Mouse (Mus musculus) MN1 (cell line): ENCODE results near the gene Kmt2d.

Experiments
- DNase-seq: peaks from one replicate; pipeline ENCODE4 v3.0.0-alpha.2; 2016; ENCODE audit warnings: low spot score

Kmt2d gene

GRCm38 (mm10) chr15:98887526-98887925 is 16.5 kb upstream of the Kmt2d start:
- no peak for DNase-seq

- no peak for DNase-seq
These were observed 15.8 kb upstream of the Kmt2d start for GRCm38 (mm10) chr15:98886667-98887387.

GRCm38 (mm10) chr15:98884106-98884505 is 13.1 kb upstream of the Kmt2d start:
- DNase-seq: no peak

- DNase-seq: no peak
These were observed 12.7 kb upstream of the Kmt2d start for GRCm38 (mm10) chr15:98883661-98884060.

- no peak for DNase-seq
These were observed 10.6 kb upstream of the Kmt2d start for GRCm38 (mm10) chr15:98881656-98882008.

GRCm38 (mm10) chr15:98880978-98881655 is 10.1 kb upstream of the Kmt2d start:
- peak; percentile 99 for DNase-seq

DNA sequence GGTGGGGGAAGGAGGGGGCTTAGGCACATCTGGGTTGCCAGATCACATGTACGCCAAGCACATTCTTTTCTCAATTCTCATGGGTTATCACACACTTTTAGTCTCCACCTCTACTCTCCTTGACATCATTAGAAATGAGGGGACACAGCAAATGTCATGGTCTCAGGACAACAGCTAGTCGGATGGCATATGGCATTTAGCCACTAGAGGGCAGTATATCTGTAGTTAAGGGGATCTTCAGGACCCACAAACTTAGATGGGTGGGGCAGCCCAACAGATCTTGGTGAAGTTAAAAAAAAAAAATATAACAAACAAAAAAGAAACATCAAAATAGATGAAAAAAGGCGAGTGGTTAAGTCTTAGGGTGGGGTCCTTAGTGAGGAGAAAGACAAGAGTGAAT is 6.3 kb upstream of the Kmt2d start:
- DNase-seq: peak; percentile 90

GRCm38 (mm10) chr15:98871916-98872888 is 1.2 kb upstream of the Kmt2d start:
- peak; percentile 98 for DNase-seq

GRCm38 (mm10) chr15:98870179-98871069 is 580 bp downstream of the Kmt2d start:
- DNase-seq: peak; percentile 63

DNA sequence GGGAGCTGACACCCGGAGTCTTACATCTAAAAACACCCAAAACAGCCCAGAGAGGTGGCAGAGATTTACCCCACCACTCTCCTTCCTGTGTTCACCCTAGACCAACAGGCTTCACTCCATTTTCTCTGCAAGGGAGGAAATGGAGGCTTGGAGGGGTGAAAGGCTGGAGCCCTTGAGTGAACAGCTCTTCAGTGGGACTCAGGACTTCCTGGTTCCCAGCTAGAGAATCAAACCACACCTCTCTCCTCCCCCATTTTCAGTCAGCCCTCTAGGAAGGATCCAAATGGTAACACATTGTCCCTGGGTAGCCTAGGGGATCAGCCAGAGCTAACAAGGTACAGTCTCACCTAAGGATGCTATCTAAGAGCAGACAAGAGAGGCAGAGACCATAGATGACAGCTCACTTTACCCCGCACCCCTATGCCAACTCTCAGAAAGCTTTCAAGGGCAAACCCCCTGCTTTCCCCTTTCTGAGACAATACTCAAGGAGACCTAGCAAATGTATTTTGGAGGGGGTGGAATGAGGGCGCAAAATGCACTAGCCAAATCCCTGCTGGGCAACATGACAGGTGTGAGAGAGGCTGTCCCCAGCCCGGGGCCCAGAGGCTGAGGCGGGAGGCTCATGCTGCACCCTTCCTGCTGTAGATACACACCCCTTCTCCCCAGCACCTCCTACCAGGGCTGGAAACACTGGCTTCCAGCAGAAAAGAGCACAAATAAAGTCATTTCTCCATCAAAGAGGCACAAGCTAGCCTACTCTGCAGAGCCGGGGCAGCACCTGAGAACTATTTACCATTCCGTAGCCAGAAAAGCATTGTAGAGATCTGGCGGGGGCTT is 1.4 kb downstream of the Kmt2d start:
- DNase-seq: no peak

DNA sequence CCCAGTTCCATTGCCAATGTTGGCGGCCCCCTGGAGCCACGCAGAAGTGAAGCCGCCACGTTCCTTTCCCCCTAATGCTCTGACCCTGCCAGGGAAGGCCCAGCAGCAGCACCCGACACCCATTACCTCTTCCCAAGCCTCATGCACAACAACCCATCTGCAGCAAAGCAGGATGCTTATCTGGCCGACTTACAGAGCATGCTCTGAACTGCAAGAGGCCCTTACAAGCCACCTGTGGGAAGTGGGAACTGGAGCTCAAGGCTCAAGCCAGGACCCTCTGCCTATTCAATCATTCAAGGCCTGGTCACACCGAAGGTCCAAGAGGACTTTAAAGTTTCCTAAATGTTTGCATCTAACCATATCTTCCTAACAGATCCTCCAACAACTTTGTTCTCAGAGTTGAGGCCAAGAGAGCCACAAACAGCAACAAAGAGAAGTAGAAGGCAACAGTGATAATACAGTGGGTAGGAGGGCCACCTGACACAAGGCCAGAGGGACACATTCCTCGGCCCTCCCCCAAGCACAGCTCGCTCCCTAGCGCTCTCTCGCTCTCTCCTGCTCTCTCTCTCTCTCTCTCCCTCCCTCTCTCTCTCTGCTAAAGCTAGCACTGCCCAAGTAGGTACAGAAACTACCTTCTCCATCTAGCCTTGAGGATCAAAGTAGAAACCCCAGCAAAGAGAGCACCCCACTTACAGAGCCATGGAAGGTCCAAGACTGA is 2.5 kb downstream of the Kmt2d start:
- no peak for DNase-seq

DNA sequence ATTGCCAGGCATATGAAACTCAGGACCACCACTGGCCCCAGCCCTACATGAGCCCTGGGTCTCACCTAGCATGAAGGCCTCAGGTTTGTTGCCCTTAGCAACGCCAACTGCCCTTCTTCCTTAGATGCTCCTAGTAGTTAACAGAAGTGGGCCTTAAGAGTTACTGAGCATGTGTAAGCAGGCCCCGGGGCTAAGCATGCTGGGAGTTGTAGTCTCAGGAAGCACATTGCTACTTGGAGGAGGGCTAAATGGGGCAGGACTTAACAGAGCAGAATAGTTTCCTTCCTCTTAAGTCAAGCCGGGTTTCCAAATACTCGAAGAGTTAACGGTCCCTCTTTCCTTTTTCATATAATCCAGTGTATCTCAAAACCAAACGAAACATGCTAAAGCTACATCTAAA is 3.7 kb downstream of the Kmt2d start:
- no peak for DNase-seq

- no peak for DNase-seq
These were observed 4.5 kb downstream of the Kmt2d start for GRCm38 (mm10) chr15:98866501-98866900.

- no peak for DNase-seq
These were observed 5.2 kb downstream of the Kmt2d start for GRCm38 (mm10) chr15:98865771-98866170.

GRCm38 (mm10) chr15:98864951-98865350 is 6.1 kb downstream of the Kmt2d start:
- no peak for DNase-seq

DNA sequence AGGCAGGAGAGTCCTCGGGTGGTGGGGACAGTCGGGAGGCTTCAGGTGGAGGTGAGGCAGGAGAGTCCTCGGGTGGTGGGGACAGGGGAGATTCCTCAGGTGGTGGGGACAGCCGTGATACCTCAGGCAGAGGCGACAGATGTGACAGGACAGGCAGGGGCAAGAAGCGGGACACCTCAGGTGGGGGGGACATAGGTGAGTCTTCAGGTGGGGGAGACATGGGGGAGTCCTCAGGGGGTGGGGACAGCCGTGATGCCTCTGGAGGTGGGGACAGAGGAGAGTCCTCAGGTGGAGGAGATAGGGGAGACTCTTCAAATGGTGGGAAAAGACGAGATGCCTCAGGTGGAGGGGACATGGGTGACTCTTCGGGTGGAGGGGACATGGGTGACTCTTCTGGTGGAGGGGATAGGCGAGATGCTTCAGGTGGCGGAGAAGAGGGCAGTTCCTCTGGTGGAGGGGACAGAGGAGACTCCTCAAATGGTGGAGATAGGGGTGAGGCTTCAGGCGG is 7.5 kb downstream of the Kmt2d start:
- DNase-seq: no peak

- peak; percentile 46 for DNase-seq
These were observed 9.1 kb downstream of the Kmt2d start for GRCm38 (mm10) chr15:98861701-98862410.

GRCm38 (mm10) chr15:98860921-98861320 is 10.1 kb downstream of the Kmt2d start:
- no peak for DNase-seq
